Mouse (Mus musculus) right cerebral cortex, postnatal 36 days (tissue): ENCODE measurements around the gene Prkn.

ENCODE experiments used
- DNase-seq, 2 experiments: peaks; one replicate each; pipeline ENCODE4 v3.0.0; 2022; ENCODE audit warnings: low spot score in 2 of 2, mixed read lengths in 1 of 2

Prkn gene

DNA sequence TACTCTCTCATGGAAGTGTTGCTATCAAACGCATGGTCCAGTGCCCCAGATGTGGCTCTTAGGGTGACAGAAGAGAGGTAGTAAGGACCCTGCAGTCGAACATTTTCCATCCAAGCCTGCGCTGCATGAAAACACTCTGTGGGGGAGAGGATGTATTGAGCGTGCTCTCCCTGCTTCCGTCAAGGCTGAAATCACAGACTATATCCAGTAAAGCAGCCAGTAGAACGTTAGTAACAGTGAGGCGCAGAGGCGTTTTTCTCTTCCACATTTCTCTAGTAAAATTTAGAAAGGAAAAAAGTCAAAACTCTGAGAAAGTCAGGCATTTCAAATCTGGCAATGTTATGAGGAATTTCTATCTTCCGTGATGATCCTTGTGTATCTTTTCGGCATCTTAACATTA, 897.7 kb downstream of the Prkn start:
- DNase-seq, result no peak

DNA sequence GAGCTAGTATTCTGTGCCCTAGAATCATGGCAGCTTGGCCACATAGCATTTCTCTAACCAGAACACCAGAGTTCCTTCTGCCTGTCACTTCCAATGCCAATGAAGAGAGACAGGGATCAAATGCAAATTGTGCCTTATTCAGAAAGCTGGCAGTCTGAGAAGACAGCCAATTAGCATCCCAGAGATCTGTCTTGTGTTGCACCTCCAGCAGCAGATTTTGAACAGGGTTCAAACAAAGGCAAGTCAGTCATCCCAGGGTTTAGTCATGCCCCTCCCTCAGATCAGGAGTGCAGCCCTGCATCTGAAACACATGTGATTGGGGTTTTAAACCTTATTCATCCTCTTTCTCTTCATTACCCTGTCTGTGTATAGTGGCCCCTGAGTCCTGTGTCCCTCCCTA, 900.5 kb downstream of the Prkn start:
- DNase-seq, result no peak

DNA sequence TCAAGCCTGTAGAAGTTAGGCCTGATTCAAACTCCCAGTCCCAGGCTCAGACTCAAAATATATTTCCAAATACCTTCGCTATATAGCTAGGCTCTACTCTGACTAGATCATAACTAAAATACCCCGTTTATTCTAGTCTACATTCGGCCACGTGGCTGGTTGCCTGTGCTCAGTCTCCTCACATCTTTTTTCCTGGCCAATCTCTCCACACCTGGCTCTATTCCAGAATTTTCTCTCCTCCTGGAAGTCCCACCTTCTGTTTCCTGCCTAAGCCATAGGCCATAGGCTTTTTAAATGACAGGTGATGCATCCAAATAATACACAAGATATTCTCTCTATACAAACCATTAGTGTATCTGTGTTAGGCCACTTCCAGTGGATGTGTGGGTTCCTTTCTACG, 901.0 kb downstream of the Prkn start:
- DNase-seq, result no peak

DNA sequence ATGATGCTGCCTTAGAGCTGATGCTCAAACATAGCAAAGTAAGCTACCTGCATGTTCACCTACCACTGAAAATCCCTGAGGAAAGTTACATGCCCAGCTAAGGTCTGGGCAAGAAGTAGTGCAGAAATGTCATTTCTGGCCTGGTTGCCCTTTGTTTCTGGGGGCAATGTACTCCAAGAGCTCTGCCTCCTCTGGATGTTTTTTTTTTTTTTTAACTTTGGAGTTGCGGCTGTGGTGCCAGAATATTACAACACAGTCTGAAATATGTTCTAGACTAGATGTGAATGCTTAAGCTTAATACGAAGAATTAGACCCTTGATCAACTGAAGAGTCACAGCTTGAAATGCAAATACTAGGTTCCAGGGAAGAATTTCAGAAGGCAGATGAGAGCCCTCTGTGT, 911.1 kb downstream of the Prkn start:
- DNase-seq, result no peak

DNA sequence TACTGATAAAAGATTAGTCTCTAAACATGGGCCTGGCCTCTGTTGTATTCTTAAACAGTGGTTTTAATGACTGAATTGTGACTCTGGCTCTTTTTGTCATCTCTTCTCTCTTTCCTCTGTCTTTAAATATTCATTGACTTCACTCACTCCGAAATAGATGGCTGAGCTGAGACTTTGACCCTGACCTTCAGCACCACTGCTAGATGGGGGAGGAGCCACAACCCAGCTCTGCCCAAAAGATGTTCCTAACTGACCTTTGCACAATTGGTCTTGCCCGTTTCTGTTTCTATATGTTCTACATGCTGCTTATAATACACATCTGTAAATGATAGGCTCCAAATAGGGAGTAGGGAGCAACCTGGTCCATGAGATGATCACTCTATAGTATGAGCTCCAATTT, 912.5 kb downstream of the Prkn start:
- no peak for DNase-seq

DNA sequence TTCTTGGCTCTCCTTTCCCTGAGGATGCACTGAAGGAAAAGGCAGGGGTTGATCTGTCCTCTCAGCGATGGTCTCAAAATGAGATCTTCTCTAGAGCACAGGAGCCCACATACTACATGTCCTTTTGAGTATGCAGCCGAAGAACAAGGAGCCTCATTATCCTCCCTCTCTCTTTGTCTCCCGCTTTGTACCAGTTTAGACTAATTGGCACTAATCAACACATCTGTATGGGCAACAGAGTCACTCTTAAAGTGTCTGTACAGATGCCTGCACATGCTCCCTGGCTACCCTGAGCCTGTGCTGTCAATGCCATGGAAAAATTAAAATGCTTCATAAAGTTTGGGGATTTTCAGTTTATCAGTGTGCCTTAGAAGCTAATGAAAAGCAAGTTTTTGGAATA, 924.9 kb downstream of the Prkn start:
- no peak for DNase-seq

DNA sequence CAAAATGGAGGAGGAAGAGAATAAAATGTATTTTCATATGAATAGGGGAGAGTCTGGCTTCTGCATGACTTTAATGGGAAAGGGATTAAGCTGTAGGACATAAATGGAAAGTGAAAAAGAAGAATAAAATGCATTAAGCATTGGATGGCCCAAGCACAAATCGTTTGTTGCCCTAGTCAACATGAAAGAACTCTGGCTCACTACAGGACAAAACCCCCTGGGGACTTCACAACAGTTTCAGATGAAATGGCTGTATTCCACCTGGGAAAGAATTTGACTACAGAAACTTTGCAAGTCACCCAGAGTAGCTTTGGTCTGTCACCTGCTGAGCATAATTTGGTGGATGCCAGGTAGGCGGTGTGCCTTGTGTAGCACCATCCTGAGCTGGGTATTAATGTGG, 925.4 kb downstream of the Prkn start:
- no peak for DNase-seq

DNA sequence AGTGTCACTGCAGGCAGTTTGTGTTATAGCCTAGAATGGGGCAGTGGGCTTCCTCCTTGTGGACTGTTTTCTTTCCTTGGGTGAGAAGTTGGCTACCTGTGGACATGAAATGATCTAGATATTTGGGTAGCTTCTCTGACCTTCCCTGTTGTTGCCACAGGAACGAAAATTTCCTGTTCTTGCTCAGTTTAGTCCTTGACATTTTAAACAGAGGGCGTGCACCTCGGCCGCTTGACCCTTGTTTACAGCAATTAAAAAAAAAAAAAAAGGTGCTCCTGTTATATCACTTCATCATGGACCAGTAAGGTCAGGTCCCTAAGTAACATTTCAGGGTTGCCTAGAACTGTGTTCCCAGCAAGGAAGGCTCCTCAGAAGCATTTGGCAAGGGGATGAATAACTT, 927.1 kb downstream of the Prkn start:
- DNase-seq, result no peak

DNA sequence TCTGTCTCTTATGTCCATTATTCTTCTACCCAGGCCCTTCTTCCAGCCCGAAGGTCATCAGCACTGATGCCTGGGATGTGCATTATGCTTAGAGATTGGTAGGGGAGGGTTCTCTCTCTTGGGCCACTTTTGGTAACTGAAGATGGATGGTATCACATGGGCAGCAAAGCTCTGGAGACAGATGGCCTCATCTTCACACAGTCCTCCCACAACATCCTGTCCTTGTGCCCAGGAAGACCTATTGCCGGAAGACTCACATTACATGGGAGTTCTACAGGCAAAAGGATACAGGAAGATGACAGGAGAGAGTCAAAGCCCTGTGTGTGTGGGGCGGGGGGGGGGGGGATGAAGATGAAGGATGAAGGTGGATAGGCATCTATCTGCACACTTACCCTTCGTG, 928.2 kb downstream of the Prkn start:
- DNase-seq, result no peak

DNA sequence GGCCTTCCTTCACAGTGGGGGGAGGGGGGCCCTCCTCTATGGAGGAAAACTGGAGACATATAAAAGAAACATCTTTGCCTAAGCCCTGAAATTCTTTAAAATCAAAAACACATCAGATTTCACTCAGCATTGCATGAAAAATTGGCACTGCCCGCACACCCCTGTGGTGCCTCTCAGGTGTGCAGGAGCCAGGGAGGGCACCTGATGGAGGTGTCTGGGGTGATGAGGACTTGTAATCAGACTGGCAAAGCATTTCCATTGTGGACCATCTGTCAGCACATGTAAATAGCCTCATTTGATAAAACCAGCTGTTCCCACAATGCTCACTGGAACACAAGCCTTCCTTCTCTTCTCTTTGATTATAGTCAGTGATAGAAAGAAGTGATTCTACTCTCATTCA, 928.8 kb downstream of the Prkn start:
- no peak for DNase-seq

DNA sequence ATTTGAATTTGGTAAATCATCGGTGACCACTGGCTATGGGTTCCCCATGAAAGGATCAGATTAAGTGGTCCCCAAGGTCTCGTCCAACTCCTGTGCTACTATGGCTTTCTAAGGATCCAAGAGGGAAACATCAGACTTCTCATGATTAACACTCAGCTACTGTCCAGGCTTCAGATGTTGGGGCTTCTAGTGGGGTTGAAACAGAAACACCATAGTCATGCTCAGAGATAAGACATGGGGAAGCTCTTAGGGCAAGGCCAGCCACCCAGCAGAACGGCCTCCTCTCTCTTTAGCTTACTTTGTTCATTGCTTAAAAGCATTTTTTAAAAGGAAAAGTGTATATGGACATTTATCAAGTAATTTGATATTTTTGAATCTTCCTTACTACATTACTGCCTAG, 929.3 kb downstream of the Prkn start:
- no peak for DNase-seq

DNA sequence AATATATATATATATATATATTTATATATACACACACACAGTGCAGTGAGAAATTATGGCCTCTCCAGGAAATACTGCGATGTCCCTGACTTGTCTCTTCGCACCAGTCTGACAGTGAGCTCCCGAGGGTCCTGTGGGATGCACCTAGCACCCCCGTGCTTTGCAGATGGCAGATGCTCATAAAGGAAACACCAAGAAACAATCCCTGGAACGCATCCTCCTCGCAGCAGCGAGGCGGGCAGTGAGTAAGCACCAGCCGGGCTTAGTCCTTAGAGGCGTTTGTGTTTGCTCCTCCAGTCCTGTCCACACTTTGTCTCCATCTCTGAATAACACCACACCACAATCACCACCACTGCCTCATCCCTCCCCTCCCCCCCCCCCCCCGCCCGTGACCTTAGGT, 939.4 kb downstream of the Prkn start:
- DNase-seq, result peak; percentile 11 to 24

DNA sequence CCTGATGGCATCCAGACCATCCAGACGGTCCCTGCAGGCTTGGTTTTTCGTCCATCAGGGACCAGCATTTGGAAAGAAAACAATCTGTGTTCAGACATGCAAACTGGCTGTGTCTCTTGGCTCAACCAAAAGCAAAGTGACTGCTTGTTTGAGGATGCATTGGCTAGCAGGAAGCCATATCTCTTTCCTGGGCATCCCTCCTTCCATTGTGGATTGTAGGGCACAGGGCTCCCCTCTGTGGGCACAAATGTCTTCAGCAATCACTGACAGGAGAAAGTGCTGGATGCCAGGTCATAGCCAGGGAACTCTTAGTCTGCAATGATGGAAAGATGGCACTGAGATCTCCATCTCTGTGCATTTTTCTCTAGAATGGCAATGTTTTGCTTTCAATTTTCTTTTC, 939.8 kb downstream of the Prkn start:
- DNase-seq, result no peak

DNA sequence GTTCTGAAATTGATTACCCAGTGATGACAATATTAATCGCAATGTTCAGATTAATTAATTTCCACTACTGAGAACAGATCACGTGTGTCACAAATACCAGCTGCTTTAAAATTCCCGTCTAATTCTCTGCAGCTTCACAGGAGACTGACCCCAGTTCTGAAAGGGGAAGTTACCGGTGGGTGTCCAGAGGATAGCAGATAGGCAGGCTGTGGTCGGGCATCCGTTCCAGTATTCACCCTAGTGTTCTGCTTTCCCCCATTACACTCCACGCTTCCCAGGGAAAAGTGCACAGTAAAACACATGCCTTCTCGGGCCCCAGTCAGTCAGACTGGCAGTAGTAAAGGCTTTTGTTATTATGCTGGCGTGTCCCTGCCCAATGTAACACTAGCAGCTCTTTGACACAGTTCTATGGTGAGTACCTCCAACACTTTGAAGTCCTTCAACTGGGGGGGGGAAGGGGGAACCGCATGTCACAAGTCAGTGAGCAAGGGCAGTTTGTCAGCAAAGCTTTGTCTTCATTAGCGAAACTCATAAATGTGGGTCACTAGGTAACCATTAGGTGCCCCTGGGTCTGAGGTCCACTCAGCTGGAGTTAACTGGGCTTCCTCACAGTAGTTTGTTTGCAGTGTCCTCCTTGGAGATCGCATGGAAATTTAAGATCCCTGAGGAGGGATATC, 940.8 kb downstream of the Prkn start:
- no peak for DNase-seq

DNA sequence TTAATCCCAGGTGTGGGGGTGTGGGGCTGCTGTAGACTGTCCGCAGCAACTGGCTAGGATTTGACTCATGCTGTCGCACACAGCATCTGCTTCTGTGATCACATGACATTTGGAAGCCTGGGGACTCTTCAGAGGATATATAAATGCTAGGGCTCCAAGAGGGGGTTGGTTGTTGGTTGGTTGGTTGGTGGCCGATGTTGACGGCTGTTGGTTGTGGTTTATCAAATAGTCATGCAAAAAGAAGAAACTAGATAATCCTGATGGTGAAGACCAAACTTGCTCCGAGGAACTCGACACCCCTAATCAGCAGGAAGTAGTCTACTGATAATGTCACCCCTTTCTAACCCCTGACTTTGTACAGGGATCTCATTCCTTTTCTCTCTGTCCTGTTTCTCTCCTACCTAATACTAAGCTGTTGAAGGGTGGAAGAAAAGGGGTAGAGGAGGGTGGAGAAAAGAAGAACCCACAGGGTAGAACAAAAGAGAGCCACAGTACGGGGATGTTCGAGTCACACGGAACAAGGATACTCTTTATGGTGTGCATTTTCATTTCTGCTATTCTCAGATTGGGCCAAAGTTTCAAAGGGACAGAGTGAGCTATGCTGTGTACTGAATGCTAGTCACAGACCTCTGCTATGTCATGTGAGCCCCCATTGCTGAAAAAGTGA, 948.2 kb downstream of the Prkn start:
- DNase-seq, result no peak

DNA sequence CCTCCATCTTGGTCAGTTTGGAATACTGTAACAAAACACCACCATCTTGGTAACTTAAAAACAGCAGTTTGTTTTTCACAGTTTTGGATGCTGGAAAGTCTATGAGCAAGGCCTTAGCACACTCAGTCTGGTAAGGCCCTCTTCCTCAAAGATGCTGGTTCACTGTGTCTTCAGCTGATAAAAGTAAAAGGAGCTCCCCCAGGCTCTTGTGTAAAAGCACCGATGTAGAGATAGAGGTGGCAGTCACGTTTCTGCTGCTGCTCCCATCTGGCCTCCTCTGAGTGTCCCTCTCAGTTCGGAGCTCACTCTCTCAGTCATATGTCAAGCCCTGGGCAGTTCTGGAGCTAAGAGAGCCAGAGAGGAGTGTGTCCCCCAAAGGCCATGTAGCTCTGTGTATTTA, 955.8 kb downstream of the Prkn start:
- no peak for DNase-seq

DNA sequence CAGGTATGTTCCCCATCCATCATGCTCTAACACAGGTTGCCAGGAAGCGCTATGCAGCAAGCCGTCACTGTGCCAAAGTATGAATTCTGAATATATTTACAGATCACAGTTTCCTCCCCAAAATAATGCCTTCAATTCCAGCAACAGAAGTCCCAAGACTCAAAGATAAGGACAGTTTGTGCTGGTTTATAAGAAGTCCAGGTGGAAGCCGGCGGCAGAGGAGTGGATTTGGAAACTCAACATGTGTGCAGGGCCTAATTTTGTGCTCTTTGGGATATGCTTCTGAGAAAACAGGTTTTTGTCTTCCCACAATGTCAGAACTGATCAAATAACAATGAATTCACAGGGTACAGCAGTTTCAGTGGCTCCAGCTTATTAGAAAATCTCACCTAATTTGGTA, 961.0 kb downstream of the Prkn start:
- no peak for DNase-seq

DNA sequence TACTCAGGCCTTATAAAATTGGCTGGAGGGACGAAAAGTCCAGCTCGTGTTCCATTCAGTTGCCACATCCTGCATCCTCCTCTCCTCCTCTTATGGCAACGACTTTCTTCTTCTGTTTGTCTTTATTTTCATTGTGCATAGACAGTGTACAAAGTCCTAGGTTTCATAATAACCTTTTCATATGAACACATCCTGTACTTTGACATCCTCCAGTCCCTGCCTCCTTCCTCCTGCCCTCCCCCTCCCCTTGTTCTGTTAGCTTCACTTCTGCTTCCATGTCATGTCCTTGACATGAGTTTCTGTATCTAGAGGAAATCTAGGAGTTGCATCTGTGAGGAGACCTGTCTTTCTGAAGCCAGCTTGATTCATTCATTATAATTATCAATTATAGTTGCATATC, 967.1 kb downstream of the Prkn start:
- DNase-seq, result no peak

DNA sequence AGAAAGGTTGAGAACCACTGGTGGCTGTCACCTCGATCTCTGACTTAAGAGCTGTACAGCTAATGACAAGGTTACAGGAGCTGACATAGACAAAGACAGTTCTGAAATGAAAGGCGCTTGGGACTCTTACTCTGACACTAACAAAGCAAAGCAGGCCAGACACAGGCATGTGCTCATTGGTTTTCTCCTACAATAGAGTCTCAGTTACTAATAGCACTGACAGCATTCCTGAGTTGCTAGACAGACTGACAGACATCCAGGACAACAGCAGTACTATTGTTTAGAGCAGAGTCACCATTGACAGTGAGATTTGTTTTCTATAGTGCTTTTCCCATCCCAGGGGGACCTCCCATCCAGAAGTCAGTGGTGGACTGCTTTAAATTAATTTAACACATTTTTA, 977.7 kb downstream of the Prkn start:
- DNase-seq, result no peak

DNA sequence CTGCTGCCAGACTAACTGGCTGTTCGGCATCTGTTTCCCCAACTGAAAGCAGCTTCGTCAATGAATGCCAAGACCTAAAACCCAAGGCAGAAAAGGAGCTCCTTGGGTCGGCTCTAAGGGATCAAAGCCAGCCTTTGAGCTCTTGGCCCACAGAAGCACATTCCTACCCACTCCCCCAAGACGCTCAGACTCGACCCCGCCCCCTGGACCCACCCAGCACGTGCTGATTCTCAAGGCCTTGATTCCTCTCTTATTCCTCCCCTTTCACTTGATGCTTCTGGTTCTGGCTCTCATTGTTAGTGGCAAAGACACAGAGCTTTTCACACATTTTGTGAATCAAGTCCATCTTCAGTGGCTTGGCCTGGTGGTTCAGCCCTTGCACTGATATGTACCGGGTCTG, 979.3 kb downstream of the Prkn start:
- DNase-seq, result no peak

DNA sequence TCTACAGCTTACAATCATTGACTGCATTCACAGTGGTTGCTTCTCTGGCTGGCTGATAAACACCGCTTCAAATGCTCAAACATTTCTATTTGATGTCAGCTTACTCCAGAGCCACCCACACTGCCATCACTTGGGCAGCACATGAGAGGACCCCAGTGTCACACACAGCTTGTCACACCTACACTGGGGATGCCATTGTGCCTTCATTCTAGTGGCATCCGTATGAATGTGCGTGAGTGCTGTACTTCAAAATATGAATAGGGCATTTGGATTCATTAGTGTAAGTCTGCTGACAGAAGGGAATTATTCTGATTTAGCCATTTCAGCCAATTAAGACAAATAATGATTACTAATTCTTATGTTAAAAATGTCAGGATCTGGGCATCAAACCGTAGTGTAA, 980.6 kb downstream of the Prkn start:
- DNase-seq, result no peak

DNA sequence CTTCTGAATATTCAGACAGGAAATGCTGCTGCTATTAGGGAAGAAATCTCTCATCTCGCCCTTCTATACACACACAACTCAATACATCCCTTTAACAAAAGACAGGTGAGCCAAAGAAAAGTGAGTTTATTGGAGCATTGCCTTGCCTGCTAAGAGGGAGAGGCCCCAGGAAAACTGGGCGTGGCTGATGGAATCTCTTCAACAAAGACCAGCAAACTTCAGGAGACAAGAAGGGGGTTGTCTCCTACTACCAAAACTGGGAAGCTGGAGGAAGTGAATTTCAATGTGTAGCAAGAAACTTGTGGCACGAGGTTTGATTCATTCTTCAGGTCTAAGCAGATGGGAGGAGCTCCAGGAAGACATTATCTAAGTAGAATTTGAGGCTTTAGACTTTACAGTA, 989.3 kb downstream of the Prkn start:
- DNase-seq, result no peak

DNA sequence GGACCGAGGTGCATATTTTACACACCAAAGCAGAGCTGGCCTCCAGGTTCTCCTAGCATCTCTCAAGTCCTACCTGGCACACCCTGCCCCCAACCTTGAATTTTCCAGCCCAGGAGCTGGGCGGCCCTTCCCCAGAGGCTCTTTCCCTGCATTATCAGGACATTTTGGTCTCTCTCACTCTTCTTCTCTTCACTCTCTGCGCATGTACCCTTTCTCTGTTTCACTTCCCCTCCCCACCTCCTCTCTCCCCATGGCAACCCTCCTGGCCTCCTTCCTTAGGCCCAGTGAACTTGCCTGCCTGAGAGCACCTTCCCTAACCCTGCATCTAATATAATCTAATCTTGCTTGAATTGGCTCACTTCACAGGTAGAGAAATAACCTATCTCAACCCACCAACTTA, 996.9 kb downstream of the Prkn start:
- DNase-seq, result no peak

DNA sequence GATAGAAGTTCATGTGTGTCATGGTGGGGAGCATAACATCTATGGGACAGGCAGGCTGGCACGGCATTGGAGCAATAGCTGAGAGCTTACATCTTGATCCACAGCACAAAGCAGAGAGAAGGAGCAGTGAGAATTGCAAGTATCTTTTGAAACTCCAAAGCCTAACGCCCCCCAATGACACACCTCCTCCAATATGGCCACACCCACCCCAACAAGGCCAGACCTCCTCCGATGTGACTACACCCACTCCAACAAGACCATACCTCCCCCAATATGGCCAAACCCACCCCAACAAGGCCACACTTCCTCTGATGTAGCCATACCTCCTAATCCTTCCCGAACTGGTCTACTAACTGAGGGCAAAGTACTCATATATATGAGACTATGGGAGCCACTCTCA, 1004.3 kb downstream of the Prkn start:
- DNase-seq, result no peak
